Mouse (Mus musculus) forebrain, postnatal 0 days (tissue): ENCODE measurements at regions not wholly inside any gene's neighbourhood (a gene's known extent, or its start where the extent isn't known, plus 50 kb on each side); places are given as distances from the start of the nearest gene placed in this dataset.

Source experiments
- ATAC-seq: fragments of 200-750 bp; cut with Nextera tagmentation; 2 replicates; pipeline ENCODE4 v1.8.0; 2017; ENCODE audit warnings: mild to moderate bottlenecking, moderate library complexity
- DNase-seq: peaks from one replicate; pipeline ENCODE4 v3.0.0-alpha.2; 2015
- H3K27ac ChIP-seq: fragments of 300-500 bp; sonication (generic); 2 replicates; pipeline ENCODE4 v1.5.1; 2014; ENCODE audit warnings: low read depth, mild to moderate bottlenecking, antibody characterized with exemption, low read length, moderate library complexity, mixed read lengths
- H3K27me3 ChIP-seq: fragments of 300-500 bp; sonication (generic); 2 replicates; pipeline ENCODE4 v1.6.1; 2014; ENCODE audit warnings: mild to moderate bottlenecking, low read length, mixed read lengths; ENCODE audit not compliant: insufficient read depth
- H3K36me3 ChIP-seq: fragments of 300-500 bp; sonication (generic); 2 replicates; pipeline ENCODE4 v1.6.1; 2014; ENCODE audit warnings: mild to moderate bottlenecking, moderate library complexity; ENCODE audit not compliant: insufficient read depth
- H3K4me1 ChIP-seq: fragments of 300-500 bp; sonication (generic); 2 replicates; pipeline ENCODE4 v1.6.1; 2014; ENCODE audit warnings: antibody characterized with exemption; ENCODE audit not compliant: insufficient read depth
- H3K4me2 ChIP-seq: fragments of 300-500 bp; sonication (generic); 2 replicates; pipeline ENCODE4 v1.6.1; 2014; ENCODE audit warnings: low read depth, mild to moderate bottlenecking, moderate library complexity
- H3K4me3 ChIP-seq: fragments of 300-500 bp; sonication (generic); 2 replicates; pipeline ENCODE4 v1.5.1; 2014; ENCODE audit warnings: low read depth, low read length, mixed read lengths
- H3K9ac ChIP-seq: fragments of 300-500 bp; sonication (generic); 2 replicates; pipeline ENCODE4 v1.6.1; 2014; ENCODE audit warnings: mild to moderate bottlenecking
- H3K9me3 ChIP-seq: fragments of 300-500 bp; sonication (generic); 2 replicates; pipeline ENCODE4 v1.6.1; 2016; ENCODE audit warnings: low read length
- CTCF ChIP-seq: sonication (generic); IDR thresholded peaks from 2 replicates; pipeline ENCODE4 v1.5.1; 2016; ENCODE audit warnings: antibody characterized with exemption, control low read depth, low read depth
- WGBS: fragments of 180-500 bp; shearing (Covaris S2); extraction: QIAGEN DNeasy Blood & Tissue Kit; methylation state at CpG from one replicate; pipeline ENCODE4 v1.1.7; 2014; 5-methylcytosine and 5-hydroxymethylcytosine counted together

DNA sequence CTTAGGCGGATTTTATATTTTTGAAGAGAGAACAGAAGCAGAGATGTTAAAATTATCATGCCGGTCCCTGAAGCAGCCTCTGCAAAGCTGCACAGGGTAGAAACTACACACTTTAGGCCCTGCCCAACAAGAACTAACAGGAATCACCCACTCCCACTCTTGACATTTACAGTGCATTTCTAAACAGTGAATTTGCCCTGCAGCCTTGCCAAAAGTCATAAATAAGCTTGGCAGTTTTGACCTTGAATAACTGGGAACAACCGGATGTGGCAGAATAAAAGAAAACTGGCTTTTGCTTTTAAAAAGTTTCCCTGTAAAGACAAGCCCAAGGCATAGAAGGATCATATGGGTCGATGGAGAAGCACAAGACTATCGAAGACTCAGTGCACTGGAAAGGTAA, 460.1 kb upstream of the Grid2 start:
- peak; percentile 23; the same call in 1 of the 2 replicates for ATAC-seq
- no peaks in the 10 kb centered on the region for H3K36me3 ChIP-seq
- 79% methylated on average over 5 of the region's 5 CpGs for WGBS
- no peaks in the 10 kb centered on the region for H3K27me3 ChIP-seq
- no peak for DNase-seq
- H3K4me2 ChIP-seq, result no peak overlapping the region
- no peak for TF ChIP-seq CTCF
- H3K9ac ChIP-seq, result no peak overlapping the region
- no peak overlapping the region for H3K27ac ChIP-seq
- no peaks in the 10 kb centered on the region for H3K9me3 ChIP-seq
- no peaks in the 10 kb centered on the region for H3K4me1 ChIP-seq
- no peak overlapping the region for H3K4me3 ChIP-seq
